Mouse (Mus musculus) liver, embryonic 14.5 days (tissue): ENCODE measurements around the gene Uggt2.

Experiments used
- CTCF ChIP-seq: IDR thresholded peaks from 2 replicates; pipeline ENCODE4 v1.5.1; 2016; ENCODE audit warnings: antibody characterized with exemption, low read depth, control low read depth
- EP300 ChIP-seq: IDR thresholded peaks from 2 replicates; pipeline ENCODE4 v1.6.1; 2016; ENCODE audit warnings: antibody characterized with exemption, low read depth

GRCm38 (mm10) chr14:119138786-119139100, 39.5 kb upstream of the Uggt2 start:
- TF ChIP-seq CTCF (no peak), EP300 (no peak)
